Mouse (Mus musculus) myocyte (in vitro differentiated cells): ENCODE results near the gene Stk24.

Source experiments
- CEBPB ChIP-seq: IDR thresholded peaks from 2 replicates; pipeline ENCODE4 v1.6.1; 2011; ENCODE audit warnings: mild to moderate bottlenecking, moderate library complexity; ENCODE audit not compliant: poor library complexity, insufficient read depth, severe bottlenecking
- E2F4 ChIP-seq: IDR thresholded peaks from one replicate; pipeline ENCODE4 v1.6.1; 2011; ENCODE audit warnings: mild to moderate bottlenecking, control low read depth, moderate library complexity; ENCODE audit not compliant: insufficient read depth
- MAX ChIP-seq: IDR thresholded peaks from one replicate; pipeline ENCODE4 v1.6.1; 2011; ENCODE audit warnings: low read depth, mild to moderate bottlenecking, control low read depth
- MYOD1 ChIP-seq, 3 experiments: IDR thresholded peaks; one replicate each; pipeline ENCODE4 v1.6.1; 2011; ENCODE audit warnings: control low read depth in 2 of 3, low read depth in 2 of 3, mild to moderate bottlenecking in 2 of 3, moderate library complexity in 1 of 3; ENCODE audit not compliant: insufficient read length in 2 of 3, control insufficient read depth in 1 of 3
- MYOG ChIP-seq, 3 experiments: IDR thresholded peaks; one replicate each; pipeline ENCODE4 v1.6.1; 2011; ENCODE audit warnings: control low read depth in 2 of 3, low read depth in 2 of 3, mild to moderate bottlenecking in 2 of 3; ENCODE audit not compliant: insufficient read length in 2 of 3, control insufficient read depth in 1 of 3, insufficient read depth in 1 of 3
- POLR2A ChIP-seq: IDR thresholded peaks from one replicate; pipeline ENCODE4 v1.6.1; 2011; ENCODE audit warnings: low read depth, mild to moderate bottlenecking, control low read depth, moderate library complexity; ENCODE audit not compliant: insufficient read length
- TCF12 ChIP-seq: IDR thresholded peaks from one replicate; pipeline ENCODE4 v1.6.1; 2011; ENCODE audit warnings: mild to moderate bottlenecking, control low read depth; ENCODE audit not compliant: poor library complexity, insufficient read depth, severe bottlenecking

GRCm38 (mm10) chr14:121395125-121395524 is 15.3 kb upstream of the Stk24 start:
- no peak for TF ChIP-seq MYOD1 (IDR thresholded peaks at IDR 0.05; ENCODE audit: control insufficient read depth in 1 of 3, insufficient read length in 2 of 3, low read depth in 2 of 3)
- TF ChIP-seq POLR2A, result no peak
- TF ChIP-seq E2F4, result no peak
- TF ChIP-seq MYOG (IDR thresholded peaks at IDR 0.05; ENCODE audit: control insufficient read depth in 1 of 3, insufficient read depth in 1 of 3, insufficient read length in 2 of 3, low read depth in 2 of 3), result no peak
- TF ChIP-seq CEBPB, result no peak
- TF ChIP-seq MAX, result no peak
- TF ChIP-seq TCF12, result no peak
